Mouse (Mus musculus): ENCODE measurements around the gene Igsf8.

- TF ChIP-seq CTCF (IDR thresholded peaks at IDR 0.05) (no peak), EP300 (IDR thresholded peaks at IDR 0.05; ENCODE audit: insufficient read depth, low read depth, low read length) (no peak)
Measured at GRCm38 (mm10) chr1:172329131-172329530, 67.7 kb downstream of the Igsf8 start, which contains the start of gene Kcnj9.
